Mouse (Mus musculus) hindbrain, embryonic 16.5 days (tissue): ENCODE data around the gene Apol9b. TPM values are rescaled to one million over a fixed set of nuclear protein-coding genes. Genes with fewer than 3 reads are reported as not detected.

Experiments used
- ATAC-seq: fragments of 200-750 bp; cut with Nextera tagmentation; 2 replicates; pipeline ENCODE4 v1.8.0; 2017; ENCODE audit warnings: moderate TSS enrichment, moderate library complexity
- H3K27ac ChIP-seq: fragments of 300-500 bp; sonication (generic); 2 replicates; pipeline ENCODE4 v1.5.1; 2014; ENCODE audit warnings: low read depth, mild to moderate bottlenecking, control low read depth, low read length, moderate library complexity
- H3K27me3 ChIP-seq: fragments of 300-500 bp; sonication (generic); replicated peaks from 2 replicates; pipeline ENCODE4 v1.6.1; 2014; ENCODE audit warnings: low read length; ENCODE audit not compliant: control insufficient read depth, insufficient read depth
- H3K36me3 ChIP-seq: fragments of 300-500 bp; sonication (generic); 2 replicates; pipeline ENCODE4 v1.6.1; 2014; ENCODE audit warnings: mild to moderate bottlenecking, low read length, moderate library complexity, mixed read lengths; ENCODE audit not compliant: control insufficient read depth, insufficient read depth
- H3K4me1 ChIP-seq: fragments of 300-500 bp; sonication (generic); 2 replicates; pipeline ENCODE4 v1.6.1; 2014; ENCODE audit warnings: low read depth, low read length; ENCODE audit not compliant: control insufficient read depth, insufficient read depth
- H3K4me2 ChIP-seq: fragments of 300-500 bp; sonication (generic); 2 replicates; pipeline ENCODE4 v1.6.1; 2014; ENCODE audit warnings: mild to moderate bottlenecking, low read length, control low read depth, moderate library complexity
- H3K4me3 ChIP-seq: fragments of 300-500 bp; sonication (generic); 2 replicates; pipeline ENCODE4 v1.5.1; 2014; ENCODE audit warnings: mild to moderate bottlenecking, low read length, control low read depth, moderate library complexity
- H3K9ac ChIP-seq: fragments of 300-500 bp; sonication (generic); 2 replicates; pipeline ENCODE4 v1.6.1; 2014; ENCODE audit warnings: low read depth, mild to moderate bottlenecking, control low read depth, low read length, moderate library complexity
- H3K9me3 ChIP-seq: fragments of 300-500 bp; sonication (generic); 2 replicates; pipeline ENCODE4 v1.6.1; 2014; ENCODE audit warnings: mild to moderate bottlenecking, low read length, moderate library complexity; ENCODE audit not compliant: control insufficient read depth
- WGBS: fragments of 180-500 bp; shearing (Covaris S2); extraction: QIAGEN DNeasy Blood & Tissue Kit; methylation state at CpG from one replicate; pipeline ENCODE4 v1.1.7; 2014; 5-methylcytosine and 5-hydroxymethylcytosine counted together
- polyA plus RNA-seq: library from polyadenylated mRNA; unstranded; fragments of >200 nt; fragmentation: Nextera tagmentation; extraction: Ambion mirVana; gene quantifications from 2 replicates; pipeline ENCODE4 v1.2.1, GENCODE M21; 2015

Apol9b gene
- polyA plus RNA-seq, 1 experiment from 2014 or later = 0.13 TPM

DNA sequence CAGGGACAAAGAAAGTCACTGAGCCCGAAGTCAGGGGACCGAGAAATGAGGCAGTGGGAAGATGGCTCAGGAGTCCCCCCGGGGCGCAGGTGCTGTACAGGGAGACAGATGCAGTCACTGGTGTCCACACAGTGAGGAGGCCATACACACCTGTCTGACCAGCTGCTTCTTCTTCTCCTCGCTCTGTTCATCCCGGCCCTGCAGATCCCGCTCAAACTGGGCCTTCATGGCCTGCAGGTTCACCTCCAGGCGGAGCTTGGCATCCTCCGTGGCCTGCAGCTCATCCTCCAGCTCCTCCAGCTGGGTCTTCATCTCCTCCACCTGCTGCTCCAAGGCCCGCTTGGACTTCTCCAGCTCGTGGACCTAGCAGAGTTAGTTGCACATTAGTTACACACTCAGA lies 38.1 kb downstream of the Apol9b start:
- H3K4me2 ChIP-seq = no peak overlapping the region
- WGBS = 92% methylated on average over 11 of the region's 11 CpGs
- H3K36me3 ChIP-seq = peaks cover 45% of the 10 kb centered on the region

DNA sequence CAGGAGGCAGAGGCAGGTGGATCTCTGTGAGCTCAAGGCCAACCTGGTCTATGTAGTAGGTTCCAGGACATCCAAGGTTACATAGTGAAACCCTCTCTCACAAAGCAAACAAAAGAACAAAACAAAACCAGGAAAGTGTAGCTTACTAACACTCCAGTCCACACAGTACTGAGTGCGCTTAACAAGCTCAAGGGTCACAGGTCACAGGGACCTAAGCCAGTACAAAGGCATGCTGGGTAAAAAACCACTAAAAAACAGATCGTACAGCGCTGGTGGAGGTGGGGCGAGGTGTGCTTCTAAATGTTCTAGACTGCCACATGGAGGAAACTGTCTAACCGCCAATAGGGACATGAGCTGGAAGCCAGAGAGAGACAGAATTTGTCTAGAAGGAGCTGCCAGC lies 41.5 kb downstream of the Apol9b start:
- no peaks in the 10 kb centered on the region for H3K27me3 ChIP-seq
- WGBS = 97% methylated on average over 5 of the region's 5 CpGs
- ATAC-seq = no peak
- H3K36me3 ChIP-seq = peaks cover 53% of the 10 kb centered on the region
- H3K9ac ChIP-seq = no peak overlapping the region
- no peak overlapping the region for H3K4me3 ChIP-seq
- H3K4me2 ChIP-seq = no peak overlapping the region
- no peaks in the 10 kb centered on the region for H3K9me3 ChIP-seq
- no peak overlapping the region for H3K27ac ChIP-seq
- H3K4me1 ChIP-seq = no peaks in the 10 kb centered on the region

More for the DNA sequence above, 38.1 kb downstream of the Apol9b start:
- no peaks in the 10 kb centered on the region for H3K27me3 ChIP-seq
- H3K9ac ChIP-seq = no peak overlapping the region
- no peak for ATAC-seq
- no peak overlapping the region for H3K27ac ChIP-seq
- H3K4me3 ChIP-seq = no peak overlapping the region
- H3K4me1 ChIP-seq = no peaks in the 10 kb centered on the region
- no peaks in the 10 kb centered on the region for H3K9me3 ChIP-seq

DNA sequence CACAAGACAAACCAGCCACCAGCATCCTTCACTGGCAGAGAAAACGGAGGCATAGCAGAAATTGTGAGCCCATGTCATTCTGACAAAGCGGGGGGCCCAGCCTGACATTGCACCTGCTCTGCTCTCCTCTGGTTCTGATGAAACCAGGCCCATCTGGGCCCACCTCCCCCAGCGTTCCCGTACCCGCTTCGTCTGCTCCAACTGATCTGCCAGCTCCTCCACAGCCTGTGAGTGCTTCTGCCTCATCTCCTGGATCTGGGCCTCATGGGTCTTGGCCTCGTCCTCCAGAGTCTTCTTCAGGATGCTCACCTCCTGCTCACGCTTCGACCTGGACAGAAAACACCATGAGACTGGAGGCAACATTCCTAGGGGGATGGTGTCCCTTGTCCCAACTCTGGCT lies 42.1 kb downstream of the Apol9b start:
- Histone ChIP-seq H3K4me2 (no peak overlapping the region), H3K9me3 (no peaks in the 10 kb centered on the region), H3K27ac (no peak overlapping the region), H3K36me3 (peaks cover 53% of the 10 kb centered on the region), H3K4me3 (no peak overlapping the region), H3K9ac (no peak overlapping the region), H3K27me3 (no peaks in the 10 kb centered on the region), H3K4me1 (no peaks in the 10 kb centered on the region)
- 94% methylated on average over 9 of the region's 9 CpGs for WGBS
- ATAC-seq = no peak

DNA sequence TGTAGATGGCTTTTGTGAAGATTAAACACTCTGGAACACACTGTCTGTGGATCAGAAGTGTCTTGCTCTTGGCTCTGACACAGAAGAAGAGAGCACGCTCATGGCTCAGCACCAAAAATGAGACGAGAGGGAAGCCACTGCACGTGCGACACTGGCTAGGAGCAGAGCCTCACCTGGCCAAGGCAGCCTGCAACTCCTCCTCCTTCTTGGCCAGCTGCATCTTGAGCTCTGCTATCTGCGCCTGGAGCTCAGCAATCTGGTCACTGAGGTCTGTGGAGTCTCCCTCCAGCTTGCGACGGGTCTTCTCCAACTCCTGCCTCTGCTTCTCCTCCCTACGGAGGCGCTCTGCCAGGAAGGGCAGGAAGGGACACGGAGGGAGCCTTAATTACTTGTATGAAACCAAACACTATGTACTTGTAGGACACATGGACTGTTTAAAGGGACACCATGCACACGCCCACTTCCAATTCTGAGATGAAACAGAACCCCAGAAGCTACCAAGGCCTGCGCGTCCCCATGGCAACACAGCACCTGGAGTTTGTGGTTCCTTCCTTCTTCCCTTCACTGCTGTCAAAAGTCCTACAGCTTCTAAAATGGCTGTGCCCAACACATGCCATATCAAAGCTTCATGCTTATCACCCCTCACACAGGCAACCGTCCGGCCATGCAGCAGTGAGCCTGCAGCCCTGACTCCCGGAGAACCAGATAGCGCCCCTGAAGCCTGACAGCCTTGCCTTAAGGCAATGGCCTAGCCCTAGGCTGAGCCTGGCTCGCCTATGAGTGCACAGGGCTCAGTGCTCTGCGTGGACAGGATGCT lies 44.5 kb downstream of the Apol9b start:
- Histone ChIP-seq H3K9ac (no peak overlapping the region), H3K27me3 (no peaks in the 10 kb centered on the region), H3K36me3 (peaks cover 46% of the 10 kb centered on the region), H3K4me2 (no peak overlapping the region), H3K4me3 (no peak overlapping the region), H3K4me1 (no peaks in the 10 kb centered on the region), H3K27ac (no peak overlapping the region), H3K9me3 (no peaks in the 10 kb centered on the region)
- ATAC-seq = no peak
- 93% methylated on average over 19 of the region's 19 CpGs for WGBS

DNA sequence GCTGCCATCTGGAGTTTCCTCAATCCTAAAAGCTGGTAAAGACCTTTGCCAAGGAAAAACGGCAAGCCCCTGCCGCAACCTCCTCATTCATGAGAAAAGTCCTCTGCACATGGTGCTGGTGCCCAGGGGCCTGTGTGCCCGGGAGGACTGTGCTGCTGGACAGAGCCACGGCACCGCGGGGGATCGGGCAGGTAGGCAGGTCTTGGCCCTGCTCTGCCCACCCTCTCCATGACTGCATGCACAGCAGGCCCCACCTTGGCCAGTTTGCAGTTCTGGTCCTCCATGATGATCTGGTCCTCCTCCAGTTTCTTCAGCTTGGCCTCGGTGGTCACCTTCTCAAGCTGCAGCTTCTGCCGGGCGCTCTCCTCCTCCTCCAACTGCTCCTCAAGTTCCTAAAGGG lies 45.5 kb downstream of the Apol9b start:
- Histone ChIP-seq H3K27ac (no peak overlapping the region), H3K9me3 (no peaks in the 10 kb centered on the region), H3K9ac (no peak overlapping the region), H3K4me1 (no peaks in the 10 kb centered on the region), H3K4me2 (no peak overlapping the region), H3K4me3 (no peak overlapping the region), H3K36me3 (peaks cover 39% of the 10 kb centered on the region), H3K27me3 (no peaks in the 10 kb centered on the region)
- ATAC-seq = no peak
- WGBS = 96% methylated on average over 10 of the region's 10 CpGs

DNA sequence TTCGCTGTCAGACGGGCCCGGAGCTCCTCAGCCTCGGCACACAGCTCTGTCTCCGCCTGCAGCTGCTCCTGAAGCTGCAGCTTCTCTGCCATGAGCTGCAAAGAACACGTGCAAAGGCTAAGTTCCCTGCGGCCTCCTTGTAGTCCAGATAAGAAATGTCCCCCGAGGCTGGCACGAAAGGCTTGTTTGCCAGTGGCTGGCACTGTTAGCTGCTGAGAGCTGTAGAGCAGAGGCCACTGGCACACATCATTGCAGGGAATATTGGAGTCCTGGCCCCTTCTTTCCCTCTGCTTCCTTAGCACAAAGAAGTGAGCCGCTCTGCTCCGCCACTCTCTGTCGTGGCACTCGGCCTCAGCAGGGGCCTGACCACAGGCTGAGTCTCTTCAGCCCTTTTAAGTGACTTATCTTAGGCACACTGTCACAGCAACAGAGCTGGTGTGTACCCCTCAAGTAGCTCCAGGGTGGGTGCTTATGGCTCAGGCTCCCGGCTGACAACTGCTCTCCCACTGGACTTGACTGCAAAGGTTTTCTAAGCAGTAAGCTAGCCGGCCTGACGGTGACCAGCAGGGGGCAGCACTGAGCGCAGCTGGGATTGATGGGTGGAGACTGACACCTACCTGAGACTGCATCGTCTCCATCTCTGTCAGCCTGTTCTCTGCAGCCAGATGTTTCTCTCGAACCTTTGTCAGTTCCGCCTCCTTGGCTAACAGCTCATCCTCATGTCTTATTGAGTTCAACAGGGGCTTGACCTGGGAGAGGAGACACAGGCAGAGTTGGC lies 46.5 kb downstream of the Apol9b start:
- 72% methylated on average over 20 of the region's 20 CpGs for WGBS
- Histone ChIP-seq H3K27me3 (no peaks in the 10 kb centered on the region), H3K36me3 (peaks cover 34% of the 10 kb centered on the region), H3K4me1 (no peaks in the 10 kb centered on the region), H3K4me2 (no peak overlapping the region), H3K9ac (no peak overlapping the region), H3K27ac (no peak overlapping the region), H3K4me3 (no peak overlapping the region), H3K9me3 (no peaks in the 10 kb centered on the region)
- ATAC-seq = peak; percentile 56

DNA sequence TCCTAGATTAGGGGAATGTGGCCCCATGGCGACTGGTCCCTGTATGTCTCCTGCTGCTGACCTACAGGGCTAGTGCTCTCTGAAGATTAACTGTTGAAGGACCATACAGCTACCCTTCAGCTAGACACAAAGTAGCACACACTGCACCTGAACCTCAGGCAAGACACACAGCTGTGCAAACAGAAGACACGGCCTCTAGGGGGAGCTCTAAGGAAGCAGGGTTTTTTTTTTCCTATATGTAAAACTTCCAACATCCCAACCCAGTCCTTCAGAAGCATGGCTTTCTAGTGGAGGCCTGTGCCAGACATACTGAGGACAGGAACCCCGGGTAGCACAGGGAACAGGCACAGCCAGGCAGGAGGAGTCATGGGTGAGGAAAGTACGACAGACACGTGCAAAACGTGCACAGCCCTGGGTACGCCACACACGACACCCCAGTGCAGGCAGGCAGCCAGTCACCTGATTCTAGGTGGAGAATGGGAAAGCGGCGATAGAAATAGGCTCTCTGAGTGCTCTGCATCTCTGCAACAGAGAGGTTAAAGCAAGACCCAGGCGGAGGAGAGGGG lies 53.7 kb downstream of the Apol9b start:
- Histone ChIP-seq H3K27me3 (no peaks in the 10 kb centered on the region), H3K27ac (no peak overlapping the region), H3K36me3 (peaks cover 40% of the 10 kb centered on the region), H3K4me2 (no peak overlapping the region), H3K4me3 (no peak overlapping the region), H3K4me1 (no peaks in the 10 kb centered on the region), H3K9ac (no peak overlapping the region), H3K9me3 (no peaks in the 10 kb centered on the region)
- no peak for ATAC-seq
- WGBS = 84% methylated on average over 11 of the region's 11 CpGs

DNA sequence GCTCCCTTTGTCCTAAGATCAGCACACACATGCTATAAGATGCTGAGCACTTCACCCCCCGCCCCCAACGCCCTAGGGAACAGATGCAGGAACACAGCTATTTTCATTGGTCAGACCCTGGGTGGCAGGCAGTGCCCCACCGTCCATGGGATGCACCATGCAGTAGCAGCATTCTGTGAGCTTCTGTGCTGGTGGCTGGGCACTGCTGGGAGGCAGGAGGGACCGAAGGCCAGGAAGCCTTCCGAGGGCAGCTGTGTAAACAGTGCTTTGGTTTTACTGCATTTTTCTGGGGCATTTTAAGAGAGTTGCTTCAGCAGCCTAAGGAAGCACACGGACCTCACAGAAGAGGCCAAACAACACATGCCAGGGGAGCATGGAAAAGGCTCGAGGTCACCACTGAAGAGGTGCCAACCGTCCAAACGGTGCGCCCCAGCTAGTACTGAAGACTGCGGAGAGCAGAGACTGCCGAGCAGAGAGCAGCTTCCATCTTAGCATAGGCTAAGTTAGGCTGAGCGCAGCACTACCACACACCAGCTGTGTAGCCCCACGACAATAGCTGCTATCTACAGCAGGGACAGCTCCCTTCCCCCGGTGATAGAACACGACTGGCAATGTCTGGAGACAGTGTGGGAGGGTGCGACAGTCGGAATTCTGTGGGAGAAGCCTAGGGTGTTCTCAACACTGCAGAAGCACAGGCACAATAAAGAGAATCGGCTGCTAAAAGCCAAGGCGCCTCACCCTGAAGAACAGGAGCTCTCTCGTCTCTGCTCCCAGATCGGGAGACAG lies 55.4 kb downstream of the Apol9b start:
- no peak overlapping the region for H3K4me2 ChIP-seq
- H3K27ac ChIP-seq = no peak overlapping the region
- no peaks in the 10 kb centered on the region for H3K27me3 ChIP-seq
- WGBS = 79% methylated on average over 22 of the region's 22 CpGs
- no peak overlapping the region for H3K9ac ChIP-seq
- H3K4me3 ChIP-seq = no peak overlapping the region
- no peak for ATAC-seq
- H3K4me1 ChIP-seq = no peaks in the 10 kb centered on the region
- no peaks in the 10 kb centered on the region for H3K9me3 ChIP-seq
- peaks cover 44% of the 10 kb centered on the region for H3K36me3 ChIP-seq
